Mouse (Mus musculus) limb, embryonic 10.5 days (tissue): ENCODE results near the gene Zfp654. TPM values are rescaled to one million over a fixed set of nuclear protein-coding genes. Genes with fewer than 3 reads are reported as not detected.
A peak's percentile ranks its signal among the peaks of the same experiment; 100 is the strongest.
"Not testable (repeated sequence)": the region's sequence is repeated elsewhere in the genome, so short reads cannot be mapped to it uniquely, and the experiment has no call there.

Source experiments
- DNase-seq: peaks from one replicate; pipeline ENCODE4 v3.0.0-alpha.2; 2017; ENCODE audit warnings: low spot score
- H3K27ac ChIP-seq: fragments of 300-500 bp; sonication (generic); 2 replicates; pipeline ENCODE4 v1.5.1; 2016; ENCODE audit warnings: mild to moderate bottlenecking
- H3K27me3 ChIP-seq: fragments of 300-500 bp; sonication (generic); 2 replicates; pipeline ENCODE4 v1.6.1; 2016; ENCODE audit warnings: low read depth, mild to moderate bottlenecking; ENCODE audit not compliant: poor library complexity, severe bottlenecking
- H3K36me3 ChIP-seq: fragments of 300-500 bp; sonication (generic); 2 replicates; pipeline ENCODE4 v1.6.1; 2016; ENCODE audit warnings: mild to moderate bottlenecking, moderate library complexity
- H3K4me1 ChIP-seq: fragments of 300-500 bp; sonication (generic); 2 replicates; pipeline ENCODE4 v1.6.1; 2016
- H3K4me3 ChIP-seq: fragments of 300-500 bp; sonication (generic); 2 replicates; pipeline ENCODE4 v1.5.1; 2016; ENCODE audit warnings: mild to moderate bottlenecking, moderate library complexity
- H3K9me3 ChIP-seq: fragments of 300-500 bp; sonication (generic); replicated peaks from 2 replicates; pipeline ENCODE4 v1.6.1; 2016; ENCODE audit warnings: mild to moderate bottlenecking
- WGBS: fragments of 180-500 bp; shearing (Covaris S2); methylation state at CpG from one replicate; pipeline ENCODE4 v1.1.7; 2016; 5-methylcytosine and 5-hydroxymethylcytosine counted together
- polyA plus RNA-seq: library from polyadenylated mRNA; unstranded; fragments of >200 nt; fragmentation: Nextera tagmentation; extraction: Ambion mirVana; gene quantifications from 2 replicates; pipeline ENCODE4 v1.2.1, GENCODE M21; 2016

Zfp654 gene
- polyA plus RNA-seq, 1 experiment from 2014 or later = 5.8 TPM

DNA sequence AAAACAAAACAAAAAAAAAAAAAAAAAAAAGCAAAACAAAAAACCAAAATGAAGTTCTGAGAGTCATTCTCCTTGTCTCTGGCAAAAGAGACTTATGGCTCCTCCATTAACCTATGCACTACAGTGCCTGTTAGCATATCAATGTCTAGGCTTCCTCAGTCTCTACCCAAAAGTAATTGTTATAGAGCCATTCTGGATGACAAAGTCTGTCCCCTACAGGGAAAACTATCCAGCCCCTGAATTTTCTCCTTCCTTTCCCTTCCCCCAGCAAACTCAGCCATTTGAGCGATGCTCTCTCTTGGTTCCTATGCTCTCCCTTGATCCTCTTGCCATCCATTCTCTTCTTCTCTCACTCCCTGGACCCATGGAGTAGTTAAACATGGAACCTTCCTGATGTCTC is 24.4 kb upstream of the Zfp654 start:
- no peak for DNase-seq
- no peaks in the 10 kb centered on the region for H3K27me3 ChIP-seq
- H3K9me3 ChIP-seq = no peaks in the 10 kb centered on the region
- H3K36me3 ChIP-seq = no peaks in the 10 kb centered on the region
- 96% methylated on average over 1 of the region's 1 CpGs for WGBS
- no peak overlapping the region for H3K4me3 ChIP-seq
- no peaks in the 10 kb centered on the region for H3K4me1 ChIP-seq
- H3K27ac ChIP-seq = no peak overlapping the region

GRCm38 (mm10) chr16:64875384-64875783 is 23.9 kb upstream of the Zfp654 start:
- no peak for DNase-seq
- no peak overlapping the region for H3K27ac ChIP-seq
- no peaks in the 10 kb centered on the region for H3K4me1 ChIP-seq
- no peak overlapping the region for H3K4me3 ChIP-seq
- WGBS = 97% methylated on average over 10 of the region's 10 CpGs
- no peaks in the 10 kb centered on the region for H3K9me3 ChIP-seq
- H3K36me3 ChIP-seq = no peaks in the 10 kb centered on the region
- no peaks in the 10 kb centered on the region for H3K27me3 ChIP-seq

DNA sequence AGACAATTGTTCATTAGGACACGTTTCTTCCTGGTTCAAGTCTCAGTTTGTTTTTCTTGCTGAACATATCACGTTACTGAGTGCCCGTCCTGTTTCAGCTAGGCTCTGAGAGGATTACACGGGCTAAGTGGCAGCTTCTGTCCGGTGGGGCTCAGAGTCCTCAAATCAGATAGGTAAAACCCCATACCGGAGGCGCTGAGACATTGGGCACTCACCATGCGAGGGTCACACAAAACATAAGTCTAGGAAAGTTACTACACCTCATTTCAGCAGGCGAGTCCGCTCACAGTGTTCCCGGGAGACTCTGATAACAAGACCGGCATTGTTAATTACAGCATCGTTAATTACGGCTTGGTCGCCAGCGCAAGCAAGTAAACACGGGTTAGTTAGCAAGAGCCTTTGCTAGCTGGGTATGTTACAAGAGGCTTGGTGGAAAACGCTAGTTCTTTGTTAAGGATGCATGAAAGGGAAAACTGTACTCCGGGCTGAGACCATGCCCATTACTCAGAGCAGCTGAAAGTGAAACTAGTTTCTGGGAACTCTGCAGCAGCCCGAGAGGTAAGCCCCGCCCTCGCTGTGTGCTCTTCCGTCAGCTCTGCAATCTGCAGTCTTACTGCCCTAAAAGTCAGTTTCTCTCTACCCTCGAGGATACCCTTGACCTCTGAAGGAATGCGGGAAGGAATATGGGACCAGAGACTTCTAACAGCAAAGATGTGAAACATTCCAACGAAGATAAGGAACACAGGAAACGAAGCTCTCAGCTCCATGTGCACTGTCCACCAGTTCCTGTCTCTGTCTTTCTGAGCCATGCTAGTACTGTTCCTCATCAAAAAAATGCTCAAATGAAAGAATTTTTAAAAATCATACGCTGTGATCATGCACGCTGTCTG is 22.2 kb upstream of the Zfp654 start:
- DNase-seq = peak; percentile 71
- Histone ChIP-seq H3K4me3 (peak overlapping the region; percentile 70), H3K27ac (peak overlapping the region; percentile 88), H3K27me3 (no peaks in the 10 kb centered on the region), H3K9me3 (no peaks in the 10 kb centered on the region), H3K4me1 (no peaks in the 10 kb centered on the region), H3K36me3 (no peaks in the 10 kb centered on the region)
- WGBS = 5% methylated on average over 29 of the region's 29 CpGs

DNA sequence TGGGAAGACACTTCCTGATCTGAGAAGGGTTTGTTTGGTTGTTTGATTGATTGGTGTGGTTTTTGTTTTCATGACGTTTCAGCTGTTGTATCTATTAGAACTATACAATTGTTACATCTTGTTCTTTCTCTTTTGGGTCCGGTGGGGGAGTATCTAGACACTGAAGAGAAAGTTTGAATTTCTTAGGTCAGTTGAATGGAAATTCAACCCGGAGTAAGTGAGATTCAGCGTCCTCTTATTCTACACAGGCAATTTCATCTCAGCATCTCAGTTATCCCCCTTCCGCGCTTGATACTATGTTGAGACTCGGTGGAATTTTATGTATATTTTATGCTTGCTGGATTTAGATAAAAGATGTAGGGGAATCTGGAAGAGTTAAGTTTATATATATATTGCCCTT is 21.4 kb upstream of the Zfp654 start:
- H3K27ac ChIP-seq = no peak overlapping the region
- no peaks in the 10 kb centered on the region for H3K9me3 ChIP-seq
- H3K27me3 ChIP-seq = no peaks in the 10 kb centered on the region
- H3K4me1 ChIP-seq = no peaks in the 10 kb centered on the region
- DNase-seq = no peak
- WGBS = 21% methylated on average over 7 of the region's 7 CpGs
- H3K36me3 ChIP-seq = no peaks in the 10 kb centered on the region
- peak overlapping the region; percentile 70 for H3K4me3 ChIP-seq

DNA sequence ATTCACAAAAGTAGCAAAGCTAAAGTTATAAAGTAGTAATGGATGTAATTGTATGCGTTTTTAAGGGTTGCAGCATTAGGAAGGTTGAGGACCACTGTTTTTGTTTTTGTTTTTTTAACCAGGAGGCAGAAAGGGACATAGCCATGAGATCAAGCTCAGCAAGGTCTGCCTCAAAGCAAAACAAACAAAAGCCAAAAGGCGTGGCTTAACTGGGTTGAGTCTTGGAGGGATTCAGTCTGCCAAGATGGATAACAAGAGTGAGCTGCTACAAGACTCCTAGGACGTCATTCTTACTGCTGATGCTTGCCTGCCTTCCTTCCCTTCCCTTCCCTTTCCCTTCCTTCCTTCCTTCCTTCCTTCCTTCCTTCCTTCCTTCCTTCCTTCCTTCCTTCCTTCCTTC is 20.8 kb upstream of the Zfp654 start:
- Histone ChIP-seq H3K36me3 (no peaks in the 10 kb centered on the region), H3K27me3 (no peaks in the 10 kb centered on the region), H3K27ac (no peak overlapping the region), H3K4me1 (no peaks in the 10 kb centered on the region), H3K9me3 (no peaks in the 10 kb centered on the region), H3K4me3 (no peak overlapping the region)
- no peak for DNase-seq
- 24% methylated on average over 3 of the region's 3 CpGs for WGBS

DNA sequence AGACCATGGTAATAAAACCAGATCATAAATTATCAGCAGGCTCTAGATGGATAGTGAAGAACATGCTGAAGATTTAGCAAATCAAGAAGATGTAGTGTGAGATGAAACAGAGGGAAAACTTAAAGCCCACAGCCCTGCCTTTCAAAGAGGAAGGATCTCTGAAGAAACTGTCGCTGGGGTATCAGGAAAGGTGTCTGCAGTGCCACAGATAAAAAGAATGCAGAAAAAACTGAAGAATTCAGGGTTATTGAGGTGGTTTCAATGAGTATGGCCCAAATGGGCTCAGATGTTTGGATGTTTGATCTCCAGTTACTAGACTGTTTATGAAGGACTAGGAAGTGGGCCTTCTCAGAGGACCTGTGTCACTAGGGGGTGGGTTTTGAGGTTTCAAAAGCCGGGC is 18.2 kb upstream of the Zfp654 start:
- Histone ChIP-seq H3K4me1 (no peaks in the 10 kb centered on the region), H3K9me3 (no peaks in the 10 kb centered on the region), H3K36me3 (no peaks in the 10 kb centered on the region), H3K4me3 (no peak overlapping the region), H3K27me3 (no peaks in the 10 kb centered on the region), H3K27ac (no peak overlapping the region)
- WGBS = 81% methylated on average over 2 of the region's 2 CpGs
- no peak for DNase-seq

- Histone ChIP-seq H3K4me1 (no peaks in the 10 kb centered on the region), H3K9me3 (no peaks in the 10 kb centered on the region), H3K4me3 (no peak overlapping the region), H3K27ac (no peak overlapping the region), H3K36me3 (no peaks in the 10 kb centered on the region), H3K27me3 (no peaks in the 10 kb centered on the region)
- 79% methylated on average over 6 of the region's 6 CpGs for WGBS
- DNase-seq = no peak
These were observed 17.2 kb upstream of the Zfp654 start for GRCm38 (mm10) chr16:64868613-64869012.

DNA sequence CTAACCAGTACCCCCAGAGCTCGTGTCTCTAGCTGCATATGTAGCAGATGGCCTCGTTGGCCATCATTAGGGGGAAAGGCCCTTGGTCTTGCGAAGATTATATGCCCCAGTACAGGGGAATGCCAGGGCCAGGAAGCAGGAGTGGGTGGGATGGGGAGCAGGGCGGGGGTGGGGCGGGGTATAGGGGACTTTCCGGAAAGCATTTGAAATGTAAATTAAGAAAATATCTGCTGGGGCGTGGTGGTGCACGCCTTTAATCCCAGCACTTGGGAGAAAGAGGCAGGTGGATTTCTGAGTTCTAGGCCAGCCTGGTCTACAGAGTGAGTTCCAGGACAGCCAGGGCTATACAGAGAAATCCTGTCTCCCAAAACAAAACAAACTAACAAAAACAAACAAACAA is 14.4 kb upstream of the Zfp654 start:
- WGBS = 87% methylated on average over 8 of the region's 8 CpGs
- H3K27ac ChIP-seq, H3K36me3 ChIP-seq, H3K9me3 ChIP-seq, DNase-seq, H3K4me1 ChIP-seq, H3K4me3 ChIP-seq, H3K27me3 ChIP-seq: not testable (repeated sequence)

- no peaks in the 10 kb centered on the region for H3K9me3 ChIP-seq
- H3K36me3 ChIP-seq = peaks cover 56% of the 10 kb centered on the region
- no peak for DNase-seq
- H3K27me3 ChIP-seq = no peaks in the 10 kb centered on the region
- 90% methylated on average over 3 of the region's 3 CpGs for WGBS
- H3K4me3 ChIP-seq = no peak overlapping the region
- H3K27ac ChIP-seq = no peak overlapping the region
- H3K4me1 ChIP-seq = peaks cover 9% of the 10 kb centered on the region
These were observed 5.5 kb upstream of the Zfp654 start for GRCm38 (mm10) chr16:64856946-64857345.

DNA sequence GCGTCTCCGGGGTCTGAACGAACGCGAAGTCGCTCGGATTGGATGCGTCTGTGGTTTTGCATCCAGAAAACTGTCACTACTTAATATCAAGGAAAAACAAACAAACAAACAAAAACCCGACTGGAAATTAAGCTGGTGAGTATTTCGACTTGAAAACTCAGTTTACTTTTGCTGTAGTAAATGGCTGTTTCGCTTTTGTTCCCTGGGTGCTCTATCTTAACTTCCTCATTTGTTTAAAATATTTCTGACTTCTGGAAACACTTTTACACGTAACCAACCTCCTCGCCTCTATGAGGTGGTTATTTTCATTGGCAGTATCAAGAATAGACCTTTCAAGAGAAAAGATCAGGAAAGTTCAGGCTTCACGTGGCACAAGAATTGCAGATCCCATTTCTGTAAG is 1.4 kb upstream of the Zfp654 start:
- Histone ChIP-seq H3K4me1 (peaks cover 20% of the 10 kb centered on the region), H3K27ac (peak overlapping the region; percentile 97), H3K27me3 (no peaks in the 10 kb centered on the region), H3K4me3 (peak overlapping the region; percentile 96), H3K36me3 (peaks cover 45% of the 10 kb centered on the region), H3K9me3 (no peaks in the 10 kb centered on the region)
- 11% methylated on average over 14 of the region's 14 CpGs for WGBS
- DNase-seq = no peak

DNA sequence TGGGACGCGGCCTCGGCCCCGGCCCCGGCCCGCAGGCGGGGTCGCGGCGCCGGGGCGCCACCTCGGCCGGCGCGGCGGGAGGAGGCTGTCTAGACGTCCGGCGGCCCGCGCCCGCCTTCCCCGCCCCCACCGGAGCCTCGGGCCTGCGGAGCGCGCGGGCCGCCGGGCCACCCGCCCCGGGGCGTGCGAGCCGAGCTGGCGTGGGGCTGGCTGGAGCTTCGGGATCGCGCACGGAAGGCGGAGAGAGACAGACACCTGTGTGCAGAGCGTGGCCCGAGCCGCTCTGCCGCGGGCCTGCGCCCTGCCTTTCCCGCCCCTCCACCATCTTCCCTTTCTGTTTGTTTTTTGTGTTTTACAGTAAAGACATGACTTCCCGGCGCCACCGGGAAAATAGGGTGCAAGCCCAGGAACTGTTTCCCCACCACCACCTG is 1.0 kb upstream of the Zfp654 start:
- Histone ChIP-seq H3K27ac (peak overlapping the region; percentile 97), H3K27me3 (no peaks in the 10 kb centered on the region), H3K36me3 (peaks cover 41% of the 10 kb centered on the region), H3K4me1 (peaks cover 20% of the 10 kb centered on the region), H3K9me3 (no peaks in the 10 kb centered on the region), H3K4me3 (peak overlapping the region; percentile 96)
- DNase-seq = no peak
- 4% methylated on average over 53 of the region's 53 CpGs for WGBS

DNA sequence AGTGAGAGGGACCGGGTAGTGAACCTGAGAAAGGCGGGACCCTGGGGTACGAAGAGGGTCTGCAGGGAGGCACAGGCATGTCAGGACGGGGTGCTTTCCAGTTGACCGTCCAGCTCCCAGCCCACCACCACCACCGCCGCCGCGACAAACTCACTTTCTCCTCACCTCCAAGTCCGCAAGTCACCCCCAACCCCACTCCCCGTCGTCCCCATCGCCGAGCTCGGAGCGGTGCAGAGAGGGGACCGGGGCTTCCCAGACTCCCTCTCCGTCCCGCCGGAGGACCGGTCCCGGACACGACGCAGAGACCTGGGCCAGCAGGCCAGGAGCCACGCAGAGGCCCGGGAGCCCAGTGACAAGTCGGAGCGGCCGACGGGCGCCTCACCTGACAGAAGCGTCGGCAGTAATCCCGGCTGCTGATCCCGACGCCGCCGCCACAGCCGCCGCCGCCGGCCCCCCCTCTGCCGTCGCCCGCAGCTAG is 328 bp downstream of the Zfp654 start:
- Histone ChIP-seq H3K9me3 (no peaks in the 10 kb centered on the region), H3K36me3 (peaks cover 27% of the 10 kb centered on the region), H3K27me3 (no peaks in the 10 kb centered on the region), H3K27ac (peak overlapping the region; percentile 97), H3K4me1 (peaks cover 20% of the 10 kb centered on the region), H3K4me3 (peak overlapping the region; percentile 96)
- WGBS = under 1% methylated on average over 44 of the region's 45 CpGs
- no peak for DNase-seq

DNA sequence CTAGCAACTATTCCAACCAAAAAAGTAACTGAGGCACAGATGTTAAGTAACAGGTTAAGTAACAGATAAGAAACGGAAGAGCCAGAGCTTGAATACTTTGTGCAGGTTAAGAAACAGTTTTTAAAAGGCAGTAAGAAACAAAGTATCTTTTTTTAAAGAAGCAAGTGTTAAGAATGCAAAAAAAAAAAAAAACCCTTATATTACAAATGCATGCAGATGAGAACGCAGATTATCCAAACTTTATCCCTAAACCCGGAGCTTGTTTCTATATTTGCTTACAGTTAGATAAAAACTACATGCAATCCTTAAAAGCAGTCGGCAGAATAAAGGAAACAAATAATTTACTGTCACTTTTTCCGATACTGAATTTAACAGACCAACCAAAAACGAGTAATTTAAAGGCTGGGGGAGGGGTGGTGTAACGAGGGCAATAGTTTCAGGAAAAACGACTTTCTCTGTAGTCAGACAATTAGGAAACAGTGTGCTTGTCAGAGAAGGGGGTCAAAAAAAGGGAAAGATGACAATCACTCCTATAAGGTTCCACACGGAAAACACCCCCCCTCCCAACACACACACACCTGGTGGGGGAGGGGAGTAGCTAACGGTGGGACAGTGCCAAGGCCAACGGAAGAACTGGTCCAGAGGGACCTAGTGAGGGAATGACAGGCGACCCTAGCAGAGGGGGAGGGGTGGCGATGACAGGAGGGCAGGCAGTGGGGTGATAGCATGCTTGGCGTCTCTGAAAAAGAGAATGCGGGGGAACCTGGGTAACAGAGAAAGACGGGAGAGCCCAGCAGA is 966 bp downstream of the Zfp654 start:
- Histone ChIP-seq H3K27ac (peak overlapping the region; percentile 97), H3K9me3 (no peaks in the 10 kb centered on the region), H3K27me3 (no peaks in the 10 kb centered on the region), H3K4me1 (peaks cover 20% of the 10 kb centered on the region), H3K36me3 (peaks cover 21% of the 10 kb centered on the region), H3K4me3 (peak overlapping the region; percentile 96)
- DNase-seq = peak; percentile 59
- 6% methylated on average over 16 of the region's 16 CpGs for WGBS
